Mouse (Mus musculus) adrenal gland, postnatal 14 days (tissue): ENCODE results near the gene Ppfibp2. TPM values are rescaled to one million over a fixed set of nuclear protein-coding genes. Genes with fewer than 3 reads are reported as not detected.

Experiments used
- DNase-seq: peaks from one replicate; pipeline ENCODE4 v3.0.0; 2021; ENCODE audit warnings: mixed read lengths
- long read RNA-seq, 2 experiments: library from polyadenylated mRNA; stranded (forward); transcript quantifications; one replicate each; pipeline ENCODE4 v2.0.0; 2021
- total RNA-seq: library from RNA; stranded (reverse); gene quantifications from 2 replicates; pipeline ENCODE4 v1.2.3, GENCODE M21; 2021

The Ppfibp2 gene
- 7.8 and 8.7 TPM in 2 replicates for total RNA-seq
- long read RNA-seq, experiment 1, partial matches to known transcripts = 2 of 13 reads
- long read RNA-seq, experiment 1, other reads (novel, unspliced or antisense) = 11 of 13 reads
- long read RNA-seq, experiment 2, partial matches to known transcripts = 5 of 9 reads
- long read RNA-seq, experiment 2, other reads (novel, unspliced or antisense) = 4 of 9 reads

- peak; percentile 98 for DNase-seq
These were observed at the start of gene Ppfibp2 for GRCm38 (mm10) chr7:107594857-107595402. Gene Ppfibp2 (plus strand): TSS chr7:107595207.

- DNase-seq = no peak
These were observed 47.1 kb upstream of the Ppfibp2 start for GRCm38 (mm10) chr7:107547872-107548271.

- no peak for DNase-seq
These were observed 41.5 kb upstream of the Ppfibp2 start for GRCm38 (mm10) chr7:107553461-107553860.

- DNase-seq = peak; percentile 11
These were observed 39.1 kb upstream of the Ppfibp2 start for GRCm38 (mm10) chr7:107555906-107556305.

- peak; percentile 9 for DNase-seq
These were observed 34.3 kb upstream of the Ppfibp2 start for GRCm38 (mm10) chr7:107560675-107561074.

GRCm38 (mm10) chr7:107561584-107561983, 33.4 kb upstream of the Ppfibp2 start:
- DNase-seq = no peak

- DNase-seq = no peak
These were observed 31.3 kb upstream of the Ppfibp2 start for GRCm38 (mm10) chr7:107563727-107564126.

GRCm38 (mm10) chr7:107567261-107567671, 27.7 kb upstream of the Ppfibp2 start, which contains the start of gene Olfml1:
Gene Olfml1 (plus strand): TSS chr7:107567446.
- DNase-seq = no peak

GRCm38 (mm10) chr7:107567674-107568073, 27.3 kb upstream of the Ppfibp2 start:
- DNase-seq = no peak

GRCm38 (mm10) chr7:107568971-107569370, 26.0 kb upstream of the Ppfibp2 start:
- DNase-seq = no peak

GRCm38 (mm10) chr7:107573856-107574255, 21.2 kb upstream of the Ppfibp2 start:
- DNase-seq = no peak

GRCm38 (mm10) chr7:107574276-107574675, 20.7 kb upstream of the Ppfibp2 start:
- DNase-seq = no peak

GRCm38 (mm10) chr7:107592641-107593040, 2.4 kb upstream of the Ppfibp2 start:
- peak; percentile 8 for DNase-seq

GRCm38 (mm10) chr7:107593904-107594303, 1.1 kb upstream of the Ppfibp2 start:
- DNase-seq = no peak

- DNase-seq = peak; percentile 73
These were observed 616 bp upstream of the Ppfibp2 start for GRCm38 (mm10) chr7:107594325-107594856.

- DNase-seq = no peak
These were observed 419 bp downstream of the Ppfibp2 start for GRCm38 (mm10) chr7:107595426-107595825.

GRCm38 (mm10) chr7:107596753-107597152, 1.7 kb downstream of the Ppfibp2 start:
- no peak for DNase-seq

- DNase-seq = no peak
These were observed 2.9 kb downstream of the Ppfibp2 start for GRCm38 (mm10) chr7:107597956-107598355.

GRCm38 (mm10) chr7:107600651-107601050, 5.6 kb downstream of the Ppfibp2 start:
- DNase-seq = no peak

- DNase-seq = no peak
These were observed 7.5 kb downstream of the Ppfibp2 start for GRCm38 (mm10) chr7:107602505-107602904.

- DNase-seq = no peak
These were observed 7.9 kb downstream of the Ppfibp2 start for GRCm38 (mm10) chr7:107602913-107603312.

- no peak for DNase-seq
These were observed 12.8 kb downstream of the Ppfibp2 start for GRCm38 (mm10) chr7:107607766-107608165.

GRCm38 (mm10) chr7:107609622-107610255, 14.7 kb downstream of the Ppfibp2 start:
- no peak for DNase-seq
